In genomic region chr2:19685489-19686147, GRCm38 (mm10) we compare ENCODE assay signal across 17 mouse cellular contexts. TPM values are rescaled to one million over a fixed set of nuclear protein-coding genes. Genes with fewer than 3 reads are reported as not detected.
DNase-seq lines count a peak whose midpoint lies in the region; ATAC-seq and TF ChIP-seq lines count a peak whose summit lies in the region.
"Had no signal": no experiment of that assay in that cellular context is flagged by ENCODE, and none has a peak within 500 bp of the region (broad histone marks: within the 10 kb centered on the region; RNA-seq: fewer than 3 reads in every experiment).

No protein-coding gene starts in this region.

- intact Hi-C loops in gastrocnemius, adult 2 months (cut with DNase I): no loop called here

- TF ChIP-seq CTCF in lung, postnatal 0 days (IDR thresholded peaks at IDR 0.05): no peak
- TF ChIP-seq CTCF in gastrocnemius, adult 2 months (IDR thresholded peaks at IDR 0.05): no peak
- no peak for TF ChIP-seq CTCF in kidney, adult 2 months (conservative IDR thresholded peaks at IDR 0.05; ENCODE audit: insufficient read depth, insufficient read length, low read depth, low read length)

- TF ChIP-seq EP300 in lung, postnatal 0 days (IDR thresholded peaks at IDR 0.05): no peak

- peak; percentile 14 for DNase-seq in lung, postnatal 10 days
- DNase-seq in lung, postnatal 0 days (ENCODE audit: low spot score): no peak
- DNase-seq in R1 (ENCODE audit: low read depth, low spot score): peak; percentile 70
- DNase-seq in gastrocnemius, adult 2 months: peak; percentile 46
- no peak for DNase-seq in cerebellum, postnatal 25 days
- no peak for DNase-seq in layer of hippocampus, postnatal 25 days (ENCODE audit: extremely low spot score in 1 of 2, low spot score in 1 of 2)
- DNase-seq in kidney, adult 2 months: no peak
- DNase-seq: adrenal gland, adult 2 months; cerebellum, adult 18-20 months; kidney, adult 11 months; layer of hippocampus, postnatal 36 days; liver; lung, adult 18-20 months; midbrain, embryonic 14.5 days; thymus, postnatal 4 days had no signal

- H3K9ac ChIP-seq in lung, postnatal 0 days (replicated peaks; ENCODE audit: low read depth): no peak overlapping the region
- H3K9ac ChIP-seq: hindbrain, embryonic 15.5 days had no signal

- H3K9me3 ChIP-seq in lung, postnatal 0 days (ENCODE audit: low read length): no peaks in the 10 kb centered on the region
- H3K9me3 ChIP-seq: hindbrain, embryonic 15.5 days had no signal

- H3K27me3 ChIP-seq in lung, postnatal 0 days (replicated peaks; ENCODE audit: insufficient read depth, low read length): no peaks in the 10 kb centered on the region
- no peaks in the 10 kb centered on the region for H3K27me3 ChIP-seq in kidney, adult 2 months (replicated peaks; ENCODE audit: control insufficient read depth, insufficient read depth, low read length)
- H3K27me3 ChIP-seq: hindbrain, embryonic 15.5 days had no signal

- H3K4me1 ChIP-seq in lung, postnatal 0 days (ENCODE audit: insufficient read depth, low read depth, low read length): no peaks in the 10 kb centered on the region
- no peaks in the 10 kb centered on the region for H3K4me1 ChIP-seq in kidney, adult 2 months (ENCODE audit: control insufficient read depth, insufficient read depth, low read length)
- H3K4me1 ChIP-seq: hindbrain, embryonic 15.5 days had no signal

- no peak overlapping the region for H3K4me2 ChIP-seq in lung, postnatal 0 days (replicated peaks; ENCODE audit: low read depth, low read length)
- H3K4me2 ChIP-seq: hindbrain, embryonic 15.5 days had no signal

- no peak for ATAC-seq in lung, postnatal 0 days

- no peak overlapping the region for H3K4me3 ChIP-seq in lung, postnatal 0 days (ENCODE audit: low read depth, low read length)
- H3K4me3 ChIP-seq in gastrocnemius, adult 2 months: peak overlapping the region; percentile 8
- H3K4me3 ChIP-seq in kidney, adult 2 months (ENCODE audit: insufficient read depth, low read depth, low read length): no peak overlapping the region
- H3K4me3 ChIP-seq: hindbrain, embryonic 15.5 days had no signal

- H3K27ac ChIP-seq in lung, postnatal 0 days (ENCODE audit: low read length): no peak overlapping the region
- peak overlapping the region; percentile 55 for H3K27ac ChIP-seq in gastrocnemius, adult 2 months
- H3K27ac ChIP-seq in kidney, adult 2 months (ENCODE audit: insufficient read depth, low read depth, low read length): no peak overlapping the region
- H3K27ac ChIP-seq: hindbrain, embryonic 15.5 days; macrophage had no signal

- WGBS in lung, postnatal 0 days: 43% methylated on average over 14 of the region's 14 CpGs
- 50% methylated on average over 14 of the region's 14 CpGs for WGBS in kidney, adult 2 months

- TF ChIP-seq POLR2A in kidney, adult 2 months (IDR thresholded peaks at IDR 0.05; ENCODE audit: low read depth, low read length): no peak

- no peaks in the 10 kb centered on the region for H3K36me3 ChIP-seq in lung, postnatal 0 days (ENCODE audit: insufficient read depth, low read length)
- H3K36me3 ChIP-seq in kidney, adult 2 months (ENCODE audit: control insufficient read depth, insufficient read depth, low read length): no peaks in the 10 kb centered on the region
- H3K36me3 ChIP-seq: hindbrain, embryonic 15.5 days had no signal

RNA-seq across cellular contexts. Expression of gene Otud1, which starts 28.1 kb away (rescaled TPM):
- polyA plus RNA-seq in lung, postnatal 0 days (2015; fragmentation: Nextera tagmentation; extraction: Ambion mirVana): 7.8 and 9.2 TPM in 2 replicates
- 10 to 100 TPM in 1 of 2 experiments, 1 to 10 TPM in 1; 8.1 to 16.8 TPM for total RNA-seq in gastrocnemius, adult 2 months (2021)
- total RNA-seq in layer of hippocampus, postnatal 25 days (2021): 10 to 100 TPM; 12.3 TPM
- polyA plus RNA-seq in kidney, adult 2 months (2012; rRNA removed): 5.2 and 6.1 TPM in 2 replicates

Comparison
In these comparisons a context has a peak if more than half of its experiments do, and no peak if none do; other contexts are left out.
1. DNase-seq: peak in lung, postnatal 10 days (single experiment), R1 (single experiment) and gastrocnemius, adult 2 months (single experiment); none in lung, postnatal 0 days (single experiment), cerebellum, postnatal 25 days (0 of 2), layer of hippocampus, postnatal 25 days (0 of 2) and kidney, adult 2 months (single experiment).